Mouse (Mus musculus) gastrocnemius, adult 2 months (tissue): ENCODE measurements around the gene Acvr2a. TPM values are rescaled to one million over a fixed set of nuclear protein-coding genes. Genes with fewer than 3 reads are reported as not detected.

Experiments
- DNase-seq: peaks from one replicate; pipeline ENCODE4 v3.0.0; 2022
- H3K27ac ChIP-seq: fragments of 200-600 bp; 2 replicates; pipeline ENCODE4 v1.8.1; 2022; ENCODE audit warnings: mild to moderate bottlenecking
- H3K4me3 ChIP-seq: fragments of 200-600 bp; 2 replicates; pipeline ENCODE4 v1.8.1; 2022; ENCODE audit warnings: mild to moderate bottlenecking, moderate library complexity
- CTCF ChIP-seq: fragments of 200-600 bp; IDR thresholded peaks from 2 replicates; pipeline ENCODE4 v1.8.1; 2022; ENCODE audit warnings: antibody characterized with exemption, mild to moderate bottlenecking, moderate library complexity
- intact Hi-C: fragments of 180-260 bp; cut with DNase I; formaldehyde crosslinking; loops from one replicate; pipeline ENCODE4 v1.15.1; 2025
- total RNA-seq, 2 experiments: library from RNA; stranded (reverse); gene quantifications; 2 replicates each; pipeline ENCODE4 v1.2.3; 2021

Gene Acvr2a
- total RNA-seq, 2 experiments from 2014 or later, result 24.1 to 30.4 TPM

GRCm38 (mm10) chr2:48914185-48914584, 100.3 kb downstream of the Acvr2a start:
- Histone ChIP-seq H3K27ac (no peak overlapping the region), H3K4me3 (no peak overlapping the region)
- peak; percentile 54 for TF ChIP-seq CTCF
- intact Hi-C loops, result loop anchor here (1.0 kb wide), 1 partner anchor 40 kb away; no protein-coding TSS in a partner anchor
- peak; percentile 18 for DNase-seq

- no peak for DNase-seq
- Histone ChIP-seq H3K4me3 (no peak overlapping the region), H3K27ac (no peak overlapping the region)
- intact Hi-C loops, result no loop called here
- TF ChIP-seq CTCF, result no peak
Observed at GRCm38 (mm10) chr2:48915832-48916231, 101.9 kb downstream of the Acvr2a start.

GRCm38 (mm10) chr2:48935058-48935457, 121.1 kb downstream of the Acvr2a start:
- Histone ChIP-seq H3K27ac (no peak overlapping the region), H3K4me3 (no peak overlapping the region)
- intact Hi-C loops, result no loop called here
- DNase-seq, result no peak
- no peak for TF ChIP-seq CTCF

GRCm38 (mm10) chr2:48947761-48948160, 133.9 kb downstream of the Acvr2a start:
- intact Hi-C loops, result no loop called here
- TF ChIP-seq CTCF, result no peak
- no peak for DNase-seq
- Histone ChIP-seq H3K27ac (peak overlapping the region; percentile 96; the same call in 1 of the 2 replicates), H3K4me3 (peak overlapping the region; percentile 97)

- peak within 1 kb of the TSS; percentile 97 for H3K4me3 ChIP-seq
- TF ChIP-seq CTCF, result no peak
- H3K27ac ChIP-seq, result peak within 1 kb of the TSS; percentile 96
- intact Hi-C loops, result no loop called here
- peak; percentile 100 for DNase-seq
Observed at GRCm38 (mm10) chr2:48948841-48949584, 135.1 kb downstream of the Acvr2a start, which contains the start of gene Mbd5. Gene Mbd5, plus strand, starts transcription at chr2:48949508.

- peak overlapping the region; percentile 96 for H3K27ac ChIP-seq
- DNase-seq, result peak; percentile 49
- TF ChIP-seq CTCF, result no peak
- peak overlapping the region; percentile 97 for H3K4me3 ChIP-seq
- intact Hi-C loops, result no loop called here
Observed at GRCm38 (mm10) chr2:48949743-48950251, 135.9 kb downstream of the Acvr2a start.

- Histone ChIP-seq H3K27ac (peak within 1 kb of the TSS; percentile 96), H3K4me3 (peak within 1 kb of the TSS; percentile 97)
- DNase-seq, result no peak
- TF ChIP-seq CTCF, result no peak
- intact Hi-C loops, result no loop called here
Observed at GRCm38 (mm10) chr2:48950252-48950315, 136.2 kb downstream of the Acvr2a start, which contains the start of gene Orc4. Gene Orc4, minus strand, starts transcription at chr2:48950277.

- intact Hi-C loops, result no loop called here
- DNase-seq, result no peak
- TF ChIP-seq CTCF, result no peak
- Histone ChIP-seq H3K27ac (peak overlapping the region; percentile 96), H3K4me3 (peak overlapping the region; percentile 97)
Observed at GRCm38 (mm10) chr2:48950316-48950880, 136.5 kb downstream of the Acvr2a start.

Other genes with a start within 250 kb of the Acvr2a start
- 10 to 100 TPM; 36.0 to 40.2 TPM for gene Mbd5, start 135.4 kb downstream of the Acvr2a start, total RNA-seq
- 10 to 100 TPM; 29.0 to 30.7 TPM for gene Orc4, start 136.2 kb downstream of the Acvr2a start, total RNA-seq